Mouse (Mus musculus) liver, adult 2 months (tissue): Measurements from ENCODE around the gene Timm8a2. TPM values are rescaled to one million over a fixed set of nuclear protein-coding genes. Genes with fewer than 3 reads are reported as not detected.

Experiments used
- DNase-seq: peaks from one replicate; pipeline ENCODE4 v3.0.0-alpha.2; 2011; ENCODE audit warnings: low read depth, low spot score; ENCODE audit errors: extremely low read depth
- H3K27ac ChIP-seq: fragments of 200-500 bp; replicated peaks from 2 replicates; pipeline ENCODE4 v1.5.1; 2012; ENCODE audit warnings: low read depth, mild to moderate bottlenecking, control low read depth, inconsistent platforms, low read length; ENCODE audit not compliant: insufficient read depth
- H3K27me3 ChIP-seq: fragments of 200-500 bp; 2 replicates; pipeline ENCODE4 v1.6.1; 2012; ENCODE audit warnings: mild to moderate bottlenecking, moderate library complexity, low read length, inconsistent platforms; ENCODE audit not compliant: control insufficient read depth, insufficient read depth
- H3K36me3 ChIP-seq: fragments of 200-500 bp; 2 replicates; pipeline ENCODE4 v1.6.1; 2012; ENCODE audit warnings: low read length, inconsistent platforms; ENCODE audit not compliant: control insufficient read depth, insufficient read depth
- H3K4me1 ChIP-seq: fragments of 200-500 bp; 2 replicates; pipeline ENCODE4 v1.6.1; 2011; ENCODE audit warnings: low read length; ENCODE audit not compliant: control insufficient read depth, insufficient read depth
- H3K4me3 ChIP-seq: fragments of 200-500 bp; 2 replicates; pipeline ENCODE4 v1.5.1; 2011; ENCODE audit warnings: low read depth, mild to moderate bottlenecking, control low read depth, low read length, moderate library complexity; ENCODE audit not compliant: insufficient read depth
- H3K79me2 ChIP-seq: fragments of 200-500 bp; 2 replicates; pipeline ENCODE4 v1.6.1; 2012; ENCODE audit warnings: inconsistent platforms, mild to moderate bottlenecking, low read length, moderate library complexity; ENCODE audit not compliant: control insufficient read depth, insufficient read depth
- H3K9ac ChIP-seq: fragments of 200-500 bp; 2 replicates; pipeline ENCODE4 v1.6.1; 2012; ENCODE audit warnings: low read depth, mild to moderate bottlenecking, control low read depth, inconsistent platforms, low read length
- CTCF ChIP-seq: fragments of 200-500 bp; IDR thresholded peaks from 2 replicates; pipeline ENCODE4 v1.5.1; 2011; ENCODE audit warnings: low read depth, low read length, control low read depth
- POLR2A ChIP-seq: fragments of 200-500 bp; IDR thresholded peaks from 2 replicates; pipeline ENCODE4 v1.6.1; 2011; ENCODE audit warnings: low read length, control low read depth; ENCODE audit not compliant: insufficient read depth; ENCODE audit errors: extremely low read depth
- WGBS: fragments of 180-500 bp; shearing (Covaris S2); methylation state at CpG from one replicate; pipeline ENCODE4 v1.1.7; 2018; 5-methylcytosine and 5-hydroxymethylcytosine counted together
- polyA plus RNA-seq: library from polyadenylated mRNA; depleted of rRNA; stranded (reverse); fragments of >200 nt; gene quantifications from 2 replicates; pipeline ENCODE4 v1.2.3, GENCODE M21; 2012
- total RNA-seq: library from RNA; depleted of rRNA; stranded (reverse); fragments of >200 nt; gene quantifications from 2 replicates; pipeline ENCODE4 v1.2.3, GENCODE M21; 2014

Gene Timm8a2
- total and polyA plus RNA-seq, 2 experiments: not detected

GRCm38 (mm10) chr14:122035181-122035580 lies 707 bp downstream of the Timm8a2 start:
- no peaks in the 10 kb centered on the region for H3K36me3 ChIP-seq
- H3K9ac ChIP-seq: no peak overlapping the region
- H3K4me1 ChIP-seq: no peaks in the 10 kb centered on the region
- 91% methylated on average over 1 of the region's 1 CpGs for WGBS
- TF ChIP-seq POLR2A: no peak
- TF ChIP-seq CTCF: no peak
- H3K4me3 ChIP-seq: no peak overlapping the region
- H3K27me3 ChIP-seq: no peaks in the 10 kb centered on the region
- no peak for DNase-seq
- H3K79me2 ChIP-seq: no peaks in the 10 kb centered on the region
- no peak overlapping the region for H3K27ac ChIP-seq

GRCm38 (mm10) chr14:122035860-122036259 lies 1.4 kb downstream of the Timm8a2 start:
- H3K9ac ChIP-seq: no peak overlapping the region
- H3K27ac ChIP-seq: no peak overlapping the region
- no peak for TF ChIP-seq CTCF
- TF ChIP-seq POLR2A: no peak
- no peak for DNase-seq
- no peaks in the 10 kb centered on the region for H3K27me3 ChIP-seq
- 88% methylated on average over 2 of the region's 2 CpGs for WGBS
- no peaks in the 10 kb centered on the region for H3K79me2 ChIP-seq
- H3K4me3 ChIP-seq: no peak overlapping the region
- H3K4me1 ChIP-seq: no peaks in the 10 kb centered on the region
- H3K36me3 ChIP-seq: no peaks in the 10 kb centered on the region

- H3K27ac ChIP-seq: no peak overlapping the region
- DNase-seq: no peak
- no peaks in the 10 kb centered on the region for H3K27me3 ChIP-seq
- no peaks in the 10 kb centered on the region for H3K36me3 ChIP-seq
- no peak overlapping the region for H3K9ac ChIP-seq
- TF ChIP-seq POLR2A (no peak), CTCF (no peak)
- WGBS: 92% methylated on average over 13 of the region's 13 CpGs
- H3K4me1 ChIP-seq: no peaks in the 10 kb centered on the region
- no peak overlapping the region for H3K4me3 ChIP-seq
- H3K79me2 ChIP-seq: no peaks in the 10 kb centered on the region
Observed at GRCm38 (mm10) chr14:122038874-122039647, 4.6 kb downstream of the Timm8a2 start.

GRCm38 (mm10) chr14:122041413-122041825 lies 6.9 kb downstream of the Timm8a2 start:
- no peaks in the 10 kb centered on the region for H3K79me2 ChIP-seq
- WGBS: 91% methylated on average over 3 of the region's 3 CpGs
- H3K27me3 ChIP-seq: no peaks in the 10 kb centered on the region
- H3K4me3 ChIP-seq: no peak overlapping the region
- no peaks in the 10 kb centered on the region for H3K4me1 ChIP-seq
- H3K27ac ChIP-seq: no peak overlapping the region
- TF ChIP-seq CTCF (no peak), POLR2A (no peak)
- no peak for DNase-seq
- no peaks in the 10 kb centered on the region for H3K36me3 ChIP-seq
- no peak overlapping the region for H3K9ac ChIP-seq

GRCm38 (mm10) chr14:122042142-122042694 lies 7.7 kb downstream of the Timm8a2 start:
- Histone ChIP-seq H3K27ac (no peak overlapping the region), H3K79me2 (no peaks in the 10 kb centered on the region), H3K4me1 (no peaks in the 10 kb centered on the region), H3K4me3 (no peak overlapping the region), H3K9ac (no peak overlapping the region), H3K36me3 (no peaks in the 10 kb centered on the region), H3K27me3 (no peaks in the 10 kb centered on the region)
- DNase-seq: no peak
- TF ChIP-seq CTCF (no peak), POLR2A (no peak)
- WGBS: 83% methylated on average over 8 of the region's 8 CpGs

- Histone ChIP-seq H3K79me2 (no peaks in the 10 kb centered on the region), H3K4me1 (no peaks in the 10 kb centered on the region), H3K4me3 (no peak overlapping the region), H3K36me3 (no peaks in the 10 kb centered on the region), H3K27me3 (no peaks in the 10 kb centered on the region), H3K9ac (no peak overlapping the region), H3K27ac (no peak overlapping the region)
- TF ChIP-seq POLR2A (no peak), CTCF (no peak)
- 89% methylated on average over 8 of the region's 8 CpGs for WGBS
- no peak for DNase-seq
Observed at GRCm38 (mm10) chr14:122047784-122048183, 13.3 kb downstream of the Timm8a2 start.
